Mouse (Mus musculus) megakaryocyte, embryonic 14.5 days (primary cell): ENCODE results near the gene Top2b. TPM values are rescaled to one million over a fixed set of nuclear protein-coding genes. Genes with fewer than 3 reads are reported as not detected.
A peak's percentile ranks its signal among the peaks of the same experiment; 100 is the strongest.

Source experiments
- H3K27me3 ChIP-seq: replicated peaks from 2 replicates; pipeline ENCODE3; 2012; ENCODE audit warnings: inconsistent platforms
- H3K36me3 ChIP-seq: replicated peaks from 2 replicates; pipeline ENCODE3; 2012; ENCODE audit warnings: low read length, inconsistent platforms, mixed read lengths
- H3K4me1 ChIP-seq: 2 replicates; pipeline ENCODE4 v1.6.1; 2012; ENCODE audit warnings: inconsistent platforms
- H3K4me3 ChIP-seq: replicated peaks from 2 replicates; pipeline ENCODE3; 2012; ENCODE audit warnings: moderate library complexity, mild to moderate bottlenecking, inconsistent platforms
- H3K9me3 ChIP-seq: 2 replicates; pipeline ENCODE4 v1.6.1; 2012; ENCODE audit warnings: inconsistent platforms
- FLI1 ChIP-seq: IDR thresholded peaks from 2 replicates; pipeline ENCODE4 v1.6.1; 2012; ENCODE audit warnings: low read length, inconsistent platforms, mixed read lengths
- GATA1 ChIP-seq: IDR thresholded peaks from 3 replicates; pipeline ENCODE4 v1.6.1; 2012; ENCODE audit warnings: mixed read lengths, low read length, inconsistent platforms, borderline replicate concordance
- polyA plus RNA-seq: library from polyadenylated mRNA; stranded (reverse); fragments of >175 nt; gene quantifications from 2 replicates; pipeline ENCODE4 v1.2.3, GENCODE M21; 2012; ENCODE audit warnings: low replicate concordance; ENCODE audit not compliant: insufficient read depth

The Top2b gene
- polyA plus RNA-seq, 1 experiment: 2.8 TPM

GRCm38 (mm10) chr14:16347505-16347904 is 17.5 kb upstream of the Top2b start:
- no peaks in the 10 kb centered on the region for H3K9me3 ChIP-seq
- no peaks in the 10 kb centered on the region for H3K36me3 ChIP-seq
- no peak for TF ChIP-seq GATA1
- TF ChIP-seq FLI1: no peak
- no peak overlapping the region for H3K4me3 ChIP-seq
- H3K27me3 ChIP-seq: peaks cover 7% of the 10 kb centered on the region
- H3K4me1 ChIP-seq: 0 out of 2 replicates have a peak, but pooled peaks cover 3% of the 10 kb centered on the region

GRCm38 (mm10) chr14:16359704-16360103 is 5.3 kb upstream of the Top2b start:
- Histone ChIP-seq H3K9me3 (no peaks in the 10 kb centered on the region), H3K36me3 (no peaks in the 10 kb centered on the region), H3K4me1 (peaks cover 23% of the 10 kb centered on the region), H3K4me3 (no peak overlapping the region), H3K27me3 (no peaks in the 10 kb centered on the region)
- TF ChIP-seq FLI1 (no peak), GATA1 (no peak)

GRCm38 (mm10) chr14:16364161-16364831 is 683 bp upstream of the Top2b start:
- Histone ChIP-seq H3K27me3 (no peaks in the 10 kb centered on the region), H3K4me1 (peaks cover 42% of the 10 kb centered on the region), H3K4me3 (peak overlapping the region; percentile 98), H3K9me3 (no peaks in the 10 kb centered on the region), H3K36me3 (peaks cover 4% of the 10 kb centered on the region)
- TF ChIP-seq FLI1: no peak
- no peak for TF ChIP-seq GATA1

GRCm38 (mm10) chr14:16365362-16366173 is 589 bp downstream of the Top2b start:
- H3K4me3 ChIP-seq: peak overlapping the region; percentile 98
- no peaks in the 10 kb centered on the region for H3K27me3 ChIP-seq
- peaks cover 8% of the 10 kb centered on the region for H3K36me3 ChIP-seq
- peaks cover 43% of the 10 kb centered on the region for H3K4me1 ChIP-seq
- TF ChIP-seq FLI1: no peak
- no peak for TF ChIP-seq GATA1
- no peaks in the 10 kb centered on the region for H3K9me3 ChIP-seq

GRCm38 (mm10) chr14:16366174-16366889 is 1.4 kb downstream of the Top2b start:
- peak overlapping the region; percentile 98 for H3K4me3 ChIP-seq
- H3K36me3 ChIP-seq: peaks cover 11% of the 10 kb centered on the region
- H3K9me3 ChIP-seq: no peaks in the 10 kb centered on the region
- no peaks in the 10 kb centered on the region for H3K27me3 ChIP-seq
- H3K4me1 ChIP-seq: peaks cover 43% of the 10 kb centered on the region
- TF ChIP-seq GATA1 (no peak), FLI1 (no peak)

GRCm38 (mm10) chr14:16366986-16367385 is 2.0 kb downstream of the Top2b start:
- Histone ChIP-seq H3K9me3 (no peaks in the 10 kb centered on the region), H3K4me3 (peak overlapping the region; percentile 98), H3K36me3 (peaks cover 16% of the 10 kb centered on the region), H3K27me3 (no peaks in the 10 kb centered on the region), H3K4me1 (peaks cover 47% of the 10 kb centered on the region)
- TF ChIP-seq FLI1 (no peak), GATA1 (no peak)

GRCm38 (mm10) chr14:16372761-16373160 is 7.8 kb downstream of the Top2b start:
- Histone ChIP-seq H3K4me1 (peaks cover 51% of the 10 kb centered on the region), H3K9me3 (no peaks in the 10 kb centered on the region), H3K27me3 (no peaks in the 10 kb centered on the region), H3K36me3 (peaks cover 37% of the 10 kb centered on the region), H3K4me3 (no peak overlapping the region)
- no peak for TF ChIP-seq FLI1
- no peak for TF ChIP-seq GATA1

- Histone ChIP-seq H3K4me1 (peaks cover 50% of the 10 kb centered on the region), H3K36me3 (peaks cover 37% of the 10 kb centered on the region), H3K27me3 (no peaks in the 10 kb centered on the region), H3K4me3 (no peak overlapping the region), H3K9me3 (no peaks in the 10 kb centered on the region)
- TF ChIP-seq GATA1 (no peak), FLI1 (no peak)
These were observed 8.2 kb downstream of the Top2b start for GRCm38 (mm10) chr14:16373190-16373589.

GRCm38 (mm10) chr14:16379917-16380570 is 15.1 kb downstream of the Top2b start:
- Histone ChIP-seq H3K4me3 (peak overlapping the region; percentile 78), H3K27me3 (no peaks in the 10 kb centered on the region), H3K36me3 (peaks cover 37% of the 10 kb centered on the region), H3K9me3 (no peaks in the 10 kb centered on the region), H3K4me1 (peaks cover 40% of the 10 kb centered on the region)
- TF ChIP-seq GATA1 (no peak), FLI1 (no peak)
